Mouse (Mus musculus): ENCODE data around the gene Klf8.
"Not testable (repeated sequence)": the region's sequence is repeated elsewhere in the genome, so short reads cannot be mapped to it uniquely, and the experiment has no call there.

The Klf8 gene

DNA sequence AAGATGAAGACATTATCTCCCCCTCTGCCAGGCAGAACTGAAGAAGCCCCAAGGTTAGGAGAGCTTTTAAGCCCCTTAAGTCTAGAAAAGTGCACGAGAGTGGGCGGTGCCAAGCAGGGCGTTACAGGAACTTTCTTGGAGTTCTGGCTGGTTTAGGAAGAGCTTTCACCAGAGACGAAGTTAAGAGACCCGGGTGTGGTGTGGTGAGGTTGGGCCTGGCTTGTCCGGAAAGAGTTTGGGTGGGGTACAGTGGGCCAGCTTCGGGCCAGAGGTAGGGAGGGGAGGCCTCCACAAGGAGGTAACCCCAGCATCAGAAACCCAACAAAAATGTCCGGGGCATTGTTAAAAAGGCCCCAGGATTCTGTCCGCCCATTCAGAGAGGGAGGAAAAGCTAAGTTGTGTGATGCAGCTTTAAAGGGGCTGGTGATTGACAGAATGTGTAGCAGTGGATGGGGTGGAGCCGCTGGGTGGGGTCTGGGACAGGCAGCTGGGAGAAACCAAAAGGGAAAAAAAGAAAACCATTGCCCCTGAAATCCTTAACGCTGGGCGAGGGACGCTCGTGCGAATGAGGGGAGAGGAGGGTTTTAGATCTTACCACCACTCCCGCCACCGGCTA, at the start of gene Klf8:
TSS of gene Klf8 (plus strand) at position 163 of the 616 bp plus-strand sequence.
- ATAC-seq (ENCODE audit: insufficient number of reproducible peaks, low FRiP score, low TSS enrichment) = peak; percentile 60; the same call in 1 of the 2 replicates

DNA sequence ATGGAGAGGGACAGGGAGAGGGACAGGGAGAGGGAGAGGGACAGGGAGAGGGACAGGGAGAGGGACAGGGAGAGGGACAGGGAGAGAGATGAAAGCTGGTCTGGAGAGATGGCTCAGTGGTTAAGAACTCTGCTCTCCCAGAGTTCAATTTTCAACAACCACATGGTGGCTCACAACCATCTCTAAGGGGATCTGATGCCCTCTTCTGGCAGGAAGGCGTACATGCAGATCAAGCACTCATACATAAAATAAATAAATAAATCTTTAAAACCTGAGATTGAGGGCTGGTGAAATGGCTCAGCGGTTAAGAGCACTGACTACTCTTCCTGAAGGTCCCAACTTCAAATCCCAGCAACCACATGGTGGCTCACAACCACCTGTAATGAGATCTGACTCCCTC, 38.1 kb upstream of the Klf8 start:
- ATAC-seq (ENCODE audit: insufficient number of reproducible peaks, low FRiP score, low TSS enrichment) = not testable (repeated sequence)

DNA sequence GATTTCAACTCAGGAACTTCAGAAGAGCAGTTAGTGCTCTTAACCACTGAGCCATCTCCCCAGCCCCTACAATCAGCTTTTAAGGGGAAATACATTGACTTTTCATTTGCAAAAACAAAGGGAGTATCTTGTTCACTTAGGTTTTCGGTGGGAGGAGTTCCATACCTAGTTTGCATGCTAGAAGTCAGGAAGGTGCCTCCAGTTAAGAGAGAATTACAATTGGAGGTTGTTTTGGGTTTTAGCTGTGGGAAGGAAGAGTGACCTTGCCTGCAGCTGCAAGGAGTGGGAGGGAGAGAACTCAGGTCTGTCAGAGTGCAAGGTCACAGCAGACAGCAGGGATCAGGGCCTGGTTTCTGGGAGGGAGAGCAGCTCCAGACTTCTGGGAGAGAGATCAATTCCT, 26.2 kb upstream of the Klf8 start:
- no peak for ATAC-seq (ENCODE audit: insufficient number of reproducible peaks, low FRiP score, low TSS enrichment)

DNA sequence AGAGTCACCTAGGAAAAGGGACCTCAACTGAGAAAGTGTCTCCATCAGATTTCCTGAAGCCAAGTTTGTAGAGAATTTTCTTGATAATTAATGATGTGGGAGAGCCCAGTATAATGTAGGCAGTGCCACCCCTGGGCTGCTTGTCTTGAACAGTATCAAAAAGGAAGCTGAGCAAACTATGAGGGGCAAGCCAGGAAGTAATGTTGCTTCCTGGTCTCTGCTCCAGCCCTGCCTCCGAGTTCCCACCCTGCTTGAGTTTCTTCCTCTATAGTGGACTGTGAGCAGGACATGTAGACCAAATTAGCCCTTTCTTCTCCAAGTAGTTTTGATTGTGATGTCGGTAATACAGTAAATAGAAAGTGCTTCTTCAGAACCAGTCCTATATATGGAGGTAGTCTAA, 6.0 kb upstream of the Klf8 start:
- no peak for ATAC-seq (ENCODE audit: insufficient number of reproducible peaks, low FRiP score, low TSS enrichment)

DNA sequence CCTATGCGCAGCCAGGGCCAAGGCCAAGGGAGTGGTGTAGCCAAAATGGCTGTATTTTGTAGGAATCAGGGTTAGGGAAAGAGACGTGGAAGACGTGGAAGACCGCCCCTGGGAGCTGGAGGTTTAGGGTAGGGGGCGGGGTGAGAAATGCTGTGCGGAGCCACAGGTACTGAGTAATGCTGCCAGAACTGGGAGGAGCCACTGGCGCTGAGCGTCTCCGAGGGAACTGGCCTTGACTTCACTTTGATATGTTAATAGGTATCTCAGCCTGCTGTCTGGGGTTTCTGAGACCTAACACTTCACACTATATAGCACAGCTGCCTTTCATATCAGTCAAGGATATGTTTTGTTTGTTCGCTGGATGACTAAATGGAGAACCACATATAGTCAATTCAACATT, 4.0 kb upstream of the Klf8 start:
- ATAC-seq (ENCODE audit: insufficient number of reproducible peaks, low FRiP score, low TSS enrichment) = no peak

DNA sequence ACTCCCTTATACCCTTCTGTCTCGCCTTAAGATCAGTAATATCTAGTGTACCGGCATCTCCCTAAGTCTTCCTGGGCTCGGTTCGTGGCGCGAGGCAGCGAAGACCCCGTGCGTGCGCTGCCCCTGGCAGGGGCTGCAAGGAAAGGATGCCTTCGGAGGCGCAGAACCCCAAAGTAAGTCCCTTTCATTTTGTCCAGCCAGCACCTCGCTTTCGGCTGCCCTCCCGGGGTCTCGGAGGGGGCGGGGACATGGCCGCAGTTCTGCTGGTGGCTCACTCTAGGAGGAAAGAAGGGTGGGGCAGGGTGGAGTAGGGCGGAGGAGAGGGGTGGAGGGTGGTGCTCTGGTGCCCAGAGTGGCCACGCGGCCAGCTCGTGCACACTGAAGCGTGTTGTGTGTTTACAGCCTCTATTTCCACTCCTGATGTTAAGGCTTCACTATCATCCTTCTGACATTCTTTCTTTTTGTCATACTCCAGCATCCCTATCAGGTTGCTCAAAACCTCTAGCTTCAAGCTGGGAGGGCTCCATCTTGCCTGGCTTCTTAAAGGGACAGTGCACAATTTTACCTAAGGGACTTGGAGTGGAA, 746 bp downstream of the Klf8 start:
- ATAC-seq (ENCODE audit: insufficient number of reproducible peaks, low FRiP score, low TSS enrichment) = peak; percentile 94

DNA sequence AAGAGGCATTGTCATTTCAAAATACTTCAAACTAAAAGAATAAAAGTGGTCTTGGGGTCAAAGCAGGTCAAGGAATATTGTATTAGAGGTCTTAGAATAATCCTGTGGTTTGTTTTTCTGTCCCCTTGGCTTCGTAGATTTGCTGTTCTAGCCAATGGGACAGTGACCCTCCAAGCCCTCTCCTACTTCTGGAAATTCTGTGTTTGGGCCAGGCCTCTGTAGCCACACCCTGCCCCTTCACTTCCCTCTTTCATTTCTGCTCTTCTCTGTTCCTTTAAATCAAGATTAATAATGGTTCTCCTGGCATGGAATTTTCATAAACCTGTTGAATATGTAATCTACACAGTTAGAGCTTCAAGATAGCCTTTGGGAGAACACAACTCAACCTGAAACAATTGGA, 17.0 kb downstream of the Klf8 start:
- ATAC-seq (ENCODE audit: insufficient number of reproducible peaks, low FRiP score, low TSS enrichment) = no peak

DNA sequence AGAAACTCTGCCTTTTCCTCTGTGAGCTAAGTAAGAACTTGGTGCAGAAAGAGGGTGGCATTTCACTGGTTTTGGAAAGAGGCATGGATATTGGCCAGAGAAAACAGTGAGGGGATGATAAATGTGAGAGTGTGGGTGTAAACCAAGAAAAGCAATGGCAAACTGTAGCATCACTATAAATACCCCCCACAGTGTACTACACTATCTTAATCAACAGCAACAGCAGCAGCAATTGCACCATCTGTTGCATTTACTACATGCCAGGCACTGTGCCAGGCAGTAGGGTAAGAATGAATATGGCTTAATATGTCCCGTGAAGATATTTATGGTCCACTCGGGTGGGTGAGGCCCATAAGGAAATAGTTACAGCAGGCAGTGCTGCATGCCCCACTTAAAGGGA, 18.2 kb downstream of the Klf8 start:
- no peak for ATAC-seq (ENCODE audit: insufficient number of reproducible peaks, low FRiP score, low TSS enrichment)

DNA sequence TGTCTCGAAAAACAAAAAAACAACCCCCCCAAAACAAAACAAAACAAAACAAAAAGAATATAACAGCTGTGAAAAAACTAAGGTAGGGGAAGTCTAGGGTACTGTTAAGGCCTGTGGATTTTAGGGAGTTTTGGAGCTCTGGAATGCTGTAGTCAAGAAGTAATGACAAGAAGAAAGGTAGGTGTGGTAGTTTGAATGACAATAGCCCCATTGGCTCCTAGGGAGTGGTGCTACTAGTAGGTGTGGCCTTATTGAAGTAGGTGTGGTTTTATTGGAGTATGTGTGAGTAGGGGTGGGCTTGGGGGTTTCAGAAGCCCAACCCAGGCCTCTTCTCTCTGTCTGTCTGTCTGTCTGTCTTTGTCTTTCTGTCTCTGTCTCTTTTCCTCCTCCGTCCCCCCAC, 44.9 kb downstream of the Klf8 start:
- no peak for ATAC-seq (ENCODE audit: insufficient number of reproducible peaks, low FRiP score, low TSS enrichment)

DNA sequence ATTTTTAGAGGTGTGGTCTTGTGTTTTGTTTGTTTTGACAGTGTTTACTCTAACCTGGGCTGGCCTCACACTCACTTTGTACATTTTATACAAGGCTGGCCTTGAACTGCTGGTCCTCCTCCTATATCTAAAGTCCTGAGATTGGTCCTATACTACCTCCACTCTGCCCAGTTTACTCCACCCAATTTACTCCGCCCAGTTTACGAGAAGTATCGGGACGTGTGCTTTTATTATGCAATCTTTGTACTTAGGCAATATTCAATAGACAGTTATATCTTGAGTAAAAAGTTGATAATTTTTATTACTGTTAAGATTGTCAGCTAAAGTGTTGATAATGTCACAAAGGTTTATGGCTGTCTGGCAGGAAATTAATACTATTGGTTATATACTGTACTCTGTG, 74.1 kb downstream of the Klf8 start:
- ATAC-seq (ENCODE audit: insufficient number of reproducible peaks, low FRiP score, low TSS enrichment) = no peak

DNA sequence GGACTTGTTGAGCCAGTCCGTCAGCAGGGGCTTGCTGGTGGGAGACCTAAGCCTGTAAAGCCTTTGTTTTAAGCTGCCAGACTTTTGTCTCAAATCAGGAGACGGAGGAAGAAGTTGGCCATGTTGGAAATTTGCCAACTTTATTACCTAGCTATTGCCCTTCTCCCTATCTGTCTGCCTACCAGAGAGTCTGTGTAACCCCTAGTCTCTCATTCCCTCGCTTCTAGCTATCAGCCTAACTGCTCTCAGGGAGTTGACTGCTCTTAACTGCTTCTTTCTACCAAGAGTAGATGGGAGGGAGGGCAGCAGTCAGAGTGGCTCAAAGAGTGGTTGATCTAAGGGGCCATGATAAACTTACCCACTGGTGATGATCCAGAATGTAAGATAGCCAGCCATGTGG, 85.8 kb downstream of the Klf8 start:
- ATAC-seq (ENCODE audit: insufficient number of reproducible peaks, low FRiP score, low TSS enrichment) = no peak

DNA sequence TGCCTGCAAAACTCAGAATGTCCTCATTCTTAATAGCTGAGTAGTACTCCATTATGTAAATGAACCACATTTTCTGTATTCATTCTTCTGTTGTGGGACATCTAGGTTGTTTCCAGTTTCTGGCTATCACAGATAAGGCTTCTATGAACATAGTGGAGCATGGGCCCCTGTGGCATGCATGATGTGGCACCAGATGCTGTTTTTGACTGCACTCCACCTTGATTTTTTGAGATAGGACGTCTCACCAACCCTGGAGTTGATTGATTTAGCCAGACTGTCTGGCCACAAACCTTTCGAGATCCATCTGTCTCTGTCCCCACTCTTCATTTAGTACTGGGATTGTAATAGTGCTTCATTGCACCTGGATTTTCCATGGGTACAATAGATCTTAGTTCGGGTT, 96.9 kb downstream of the Klf8 start:
- not testable (repeated sequence) for ATAC-seq (ENCODE audit: insufficient number of reproducible peaks, low FRiP score, low TSS enrichment)

DNA sequence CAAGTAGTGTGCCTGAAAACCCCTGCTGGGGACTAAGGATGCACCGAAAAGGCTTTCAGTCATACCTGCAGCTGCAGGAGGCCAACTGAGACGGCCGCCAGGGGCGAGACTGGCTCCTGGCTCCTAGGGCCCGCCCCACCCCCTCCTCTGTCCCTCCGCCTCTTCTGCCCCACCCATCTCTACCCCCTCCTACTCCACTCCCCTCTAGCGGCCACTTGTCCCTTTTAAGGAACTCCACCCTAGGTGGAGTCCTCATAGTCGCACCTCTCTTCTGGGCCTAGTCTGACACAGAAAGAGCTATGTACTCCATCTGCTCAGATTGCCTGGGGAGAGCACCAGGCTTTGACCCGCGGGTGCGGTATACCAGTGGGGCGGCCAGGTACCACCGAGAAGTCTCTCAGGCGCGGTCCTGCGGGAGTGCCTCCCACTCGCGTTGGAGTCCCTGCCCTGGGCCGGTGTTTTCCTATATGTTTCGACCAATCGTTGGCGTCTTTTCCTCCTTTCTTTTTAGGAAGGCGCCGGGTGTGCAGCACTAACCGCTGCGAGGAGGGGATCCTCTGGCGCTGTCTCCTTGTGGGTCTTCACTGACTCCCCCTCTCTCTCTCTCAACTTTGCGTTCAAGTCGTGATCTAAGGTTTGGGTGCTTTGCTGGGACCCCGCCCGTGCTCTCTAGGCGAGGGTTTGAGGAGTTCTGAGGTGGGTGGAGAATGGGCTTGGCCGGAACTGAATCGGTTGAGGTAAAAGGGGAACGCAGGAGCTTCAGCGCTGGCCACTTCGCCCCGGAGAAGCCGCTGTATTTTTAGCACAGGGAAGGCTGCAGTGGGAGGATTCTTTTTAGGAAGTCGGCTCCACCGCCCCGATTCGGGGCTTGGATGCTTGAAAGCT, 122.3 kb downstream of the Klf8 start:
- peak; percentile 79 for ATAC-seq (ENCODE audit: insufficient number of reproducible peaks, low FRiP score, low TSS enrichment)

DNA sequence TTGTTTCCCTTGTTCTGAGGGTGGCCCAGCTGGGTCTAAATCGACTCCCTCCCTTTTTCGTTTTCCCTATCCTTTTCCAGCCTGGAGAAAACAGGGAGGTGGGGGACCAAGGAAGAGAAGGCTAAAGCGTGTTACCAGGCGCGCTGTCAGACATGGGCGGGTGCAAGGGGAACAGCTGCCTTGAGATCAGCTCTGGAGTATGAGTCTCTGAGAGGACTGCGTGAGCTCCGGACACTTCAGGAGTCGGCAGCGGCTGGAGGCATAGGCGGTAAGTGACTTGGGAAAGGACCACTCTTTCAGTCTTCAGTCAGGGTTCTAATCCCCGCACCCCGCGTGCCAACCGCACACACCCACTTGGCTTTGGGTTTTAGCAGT, 122.9 kb downstream of the Klf8 start:
- peak; percentile 64 for ATAC-seq (ENCODE audit: insufficient number of reproducible peaks, low FRiP score, low TSS enrichment)

DNA sequence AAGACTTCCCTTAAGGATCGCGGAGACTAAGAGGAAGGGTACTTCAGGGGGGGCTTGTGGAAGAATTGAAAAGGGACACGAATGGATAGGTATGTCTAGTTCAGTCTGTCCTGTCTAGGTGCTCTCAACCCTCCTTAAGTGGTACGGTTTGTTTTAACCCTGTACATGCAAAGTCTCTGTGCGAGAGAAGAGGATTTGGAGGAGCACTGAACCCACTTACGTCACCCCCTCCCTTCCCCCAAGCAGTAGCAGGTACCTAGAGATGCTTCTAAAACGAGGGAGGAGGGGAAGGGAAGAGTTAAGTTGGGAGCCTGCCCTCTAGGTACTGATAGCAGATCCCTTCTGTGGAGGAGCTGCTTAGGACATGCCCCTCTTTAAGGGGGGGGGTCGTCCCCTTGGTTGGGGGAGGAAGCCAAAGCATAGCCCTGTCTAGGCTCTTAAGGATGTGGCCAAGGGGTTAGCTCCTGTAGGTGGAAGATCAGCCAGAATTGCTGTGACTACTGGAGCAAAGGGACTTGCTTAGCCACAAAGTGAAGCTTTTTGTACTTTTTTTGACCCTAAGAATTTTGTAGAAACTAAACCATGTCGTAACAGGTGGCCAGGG, 123.5 kb downstream of the Klf8 start:
- ATAC-seq (ENCODE audit: insufficient number of reproducible peaks, low FRiP score, low TSS enrichment) = no peak

DNA sequence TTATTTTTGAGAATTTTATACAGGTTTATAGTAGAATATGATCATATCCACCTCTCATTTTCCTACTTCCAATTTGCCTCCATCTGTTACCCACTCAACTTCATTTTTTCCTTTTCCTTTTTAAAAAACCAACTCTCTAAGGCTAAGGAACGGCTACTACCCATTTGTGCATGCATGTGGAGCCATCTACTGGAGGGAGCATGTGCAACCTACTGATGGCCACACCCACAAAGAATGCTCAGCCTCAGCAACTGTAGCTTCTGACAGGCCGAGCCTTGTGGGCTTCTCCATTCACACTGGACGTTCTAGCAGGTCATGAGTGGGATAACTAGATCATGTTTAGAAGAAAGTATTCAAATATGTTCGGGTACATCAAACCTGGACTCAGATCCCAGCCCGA, 129.5 kb downstream of the Klf8 start:
- ATAC-seq (ENCODE audit: insufficient number of reproducible peaks, low FRiP score, low TSS enrichment) = 0 out of 2 replicates have a peak, but pooled peaks have one; percentile 52

DNA sequence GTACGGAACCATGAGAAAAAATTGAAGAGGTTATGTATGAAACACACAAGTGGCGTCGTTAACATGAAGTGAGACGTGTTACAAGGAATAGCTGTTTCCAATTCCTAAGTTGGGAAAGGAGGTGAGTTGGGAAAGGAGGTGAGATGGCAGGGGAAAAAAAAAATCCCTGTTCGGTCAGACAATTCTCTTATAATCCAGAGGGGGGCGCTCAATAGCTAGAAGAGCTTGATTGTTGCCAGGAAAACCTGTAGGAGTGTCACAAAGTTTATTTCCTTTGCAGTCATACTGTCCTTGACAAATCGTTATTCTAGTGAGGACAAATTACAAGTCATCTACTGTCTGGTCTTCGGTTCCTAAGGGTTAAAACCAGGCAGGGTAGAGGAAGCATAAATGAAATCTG, 132.5 kb downstream of the Klf8 start:
- no peak for ATAC-seq (ENCODE audit: insufficient number of reproducible peaks, low FRiP score, low TSS enrichment)

DNA sequence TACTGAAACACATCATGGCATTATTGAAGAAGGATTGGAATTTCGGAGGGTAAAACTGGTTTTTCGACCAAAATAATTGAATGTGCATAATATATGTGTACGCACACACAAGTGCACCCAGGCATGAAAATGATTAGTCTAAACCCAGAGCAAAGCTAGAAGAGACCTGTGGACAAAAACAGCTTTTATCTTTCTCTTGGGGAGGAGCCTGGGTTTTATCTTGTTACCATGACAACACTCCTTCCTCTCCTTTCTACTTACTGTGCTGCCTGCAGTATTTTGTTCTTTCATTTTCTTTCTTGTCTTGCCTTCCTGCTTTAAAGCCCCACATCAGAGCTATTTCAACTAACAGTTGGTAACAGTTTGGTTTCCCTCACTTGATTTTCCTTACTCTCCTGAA, 137.8 kb downstream of the Klf8 start:
- no peak for ATAC-seq (ENCODE audit: insufficient number of reproducible peaks, low FRiP score, low TSS enrichment)

DNA sequence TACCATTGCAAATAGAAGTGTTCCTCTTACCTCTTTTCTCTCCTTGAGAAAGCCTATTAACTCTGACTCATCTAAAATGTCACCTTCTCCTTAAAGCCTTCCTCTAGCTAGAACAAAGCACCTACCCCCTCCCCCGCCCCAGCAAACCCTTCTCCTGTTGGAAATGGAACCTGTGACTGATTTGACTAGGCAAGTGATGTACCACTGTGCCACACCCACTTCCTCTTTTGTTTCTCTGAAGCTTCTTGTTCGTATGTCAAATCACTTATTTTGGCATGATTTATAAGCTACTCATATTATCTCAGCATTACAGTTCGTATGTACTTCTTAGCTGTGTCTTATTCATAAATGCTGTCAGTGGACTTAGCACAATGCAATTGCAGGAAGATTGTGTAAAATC, 144.5 kb downstream of the Klf8 start:
- ATAC-seq (ENCODE audit: insufficient number of reproducible peaks, low FRiP score, low TSS enrichment) = no peak

DNA sequence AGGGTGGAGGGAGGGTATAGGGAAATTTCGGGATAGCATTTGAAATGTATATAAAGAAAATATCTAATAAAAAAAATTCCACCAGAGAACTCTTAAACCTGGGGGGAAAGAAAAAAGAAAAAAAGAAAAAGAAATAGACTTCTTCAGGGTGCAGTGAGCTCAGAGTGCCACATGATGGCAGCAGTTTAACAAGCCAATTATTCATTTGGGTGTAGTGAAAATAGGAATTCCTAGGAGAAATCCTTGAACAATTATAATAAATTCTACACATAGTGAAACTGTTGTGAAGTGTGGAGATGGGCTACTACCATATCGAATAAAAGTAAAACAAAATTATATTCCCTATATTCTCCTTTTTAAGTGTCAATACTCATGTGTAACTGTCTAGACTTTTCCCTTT, 152.0 kb downstream of the Klf8 start:
- ATAC-seq (ENCODE audit: insufficient number of reproducible peaks, low FRiP score, low TSS enrichment) = no peak

DNA sequence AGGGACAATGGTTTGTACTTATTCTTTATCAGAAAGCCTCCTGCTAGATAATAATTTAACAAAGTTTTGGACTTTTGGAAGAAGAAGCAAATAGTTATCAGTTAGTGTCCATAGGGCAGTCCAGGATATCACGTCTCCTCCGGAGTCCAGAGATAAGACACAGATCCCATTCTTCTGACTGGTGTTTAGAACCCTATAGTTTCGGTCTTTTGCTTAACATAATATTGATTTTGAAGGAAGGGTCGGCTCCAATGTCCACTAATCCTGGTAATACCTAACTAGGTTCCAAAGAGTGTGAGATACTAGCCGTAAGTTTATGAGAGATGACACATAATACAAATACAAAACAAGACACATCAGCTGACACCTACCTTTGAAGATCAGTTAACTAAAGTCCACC, 179.8 kb downstream of the Klf8 start:
- no peak for ATAC-seq (ENCODE audit: insufficient number of reproducible peaks, low FRiP score, low TSS enrichment)

Data from cerebellum, adult (tissue).